Mouse (Mus musculus): ENCODE data around the gene Tex2. TPM values are rescaled to one million over a fixed set of nuclear protein-coding genes. Genes with fewer than 3 reads are reported as not detected.
"Not testable (repeated sequence)": the region's sequence is repeated elsewhere in the genome, so short reads cannot be mapped to it uniquely, and the experiment has no call there.

Gene Tex2
- 100 to 1,000 TPM; 135 to 153 (median 142) TPM for total RNA-seq (2022)

DNA sequence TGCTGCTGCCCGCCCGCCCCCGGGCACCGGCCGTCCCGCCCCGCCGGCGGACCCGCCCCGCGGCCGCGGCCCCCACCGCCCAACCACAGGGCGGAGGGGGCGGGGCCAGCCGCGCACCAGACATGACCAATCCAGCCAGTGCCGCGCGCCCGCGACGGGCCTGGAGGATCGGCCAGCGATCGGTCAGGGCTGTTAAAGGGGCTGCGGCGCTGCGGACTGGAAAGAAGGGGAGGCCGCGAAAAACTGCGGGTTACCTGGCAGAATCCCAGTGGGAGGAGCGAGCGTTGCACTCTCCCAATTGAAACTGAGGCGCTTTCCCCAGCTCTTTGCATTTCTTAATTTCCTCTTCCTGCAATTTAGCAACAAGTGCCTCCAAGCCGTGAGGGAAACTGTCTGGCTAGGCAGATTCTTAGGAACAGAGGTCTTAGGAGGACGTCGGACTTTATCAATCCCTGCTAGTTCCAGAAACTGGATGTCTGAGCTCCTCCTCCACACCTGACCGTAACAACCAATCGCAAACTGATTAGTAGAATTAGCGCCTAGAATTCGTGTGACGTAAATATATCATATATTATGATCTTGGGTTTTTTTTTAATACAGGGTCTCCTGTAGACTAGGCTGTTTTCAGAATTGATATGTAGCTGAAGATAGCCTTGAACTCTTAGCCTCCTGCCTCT, at the start of gene Tex2:
Gene Tex2 (minus strand): TSS at position 463 of the 677 bp plus-strand sequence.
- DNase-seq (ENCODE audit: low spot score in 2 of 2): peak; percentile 95 to 97

DNA sequence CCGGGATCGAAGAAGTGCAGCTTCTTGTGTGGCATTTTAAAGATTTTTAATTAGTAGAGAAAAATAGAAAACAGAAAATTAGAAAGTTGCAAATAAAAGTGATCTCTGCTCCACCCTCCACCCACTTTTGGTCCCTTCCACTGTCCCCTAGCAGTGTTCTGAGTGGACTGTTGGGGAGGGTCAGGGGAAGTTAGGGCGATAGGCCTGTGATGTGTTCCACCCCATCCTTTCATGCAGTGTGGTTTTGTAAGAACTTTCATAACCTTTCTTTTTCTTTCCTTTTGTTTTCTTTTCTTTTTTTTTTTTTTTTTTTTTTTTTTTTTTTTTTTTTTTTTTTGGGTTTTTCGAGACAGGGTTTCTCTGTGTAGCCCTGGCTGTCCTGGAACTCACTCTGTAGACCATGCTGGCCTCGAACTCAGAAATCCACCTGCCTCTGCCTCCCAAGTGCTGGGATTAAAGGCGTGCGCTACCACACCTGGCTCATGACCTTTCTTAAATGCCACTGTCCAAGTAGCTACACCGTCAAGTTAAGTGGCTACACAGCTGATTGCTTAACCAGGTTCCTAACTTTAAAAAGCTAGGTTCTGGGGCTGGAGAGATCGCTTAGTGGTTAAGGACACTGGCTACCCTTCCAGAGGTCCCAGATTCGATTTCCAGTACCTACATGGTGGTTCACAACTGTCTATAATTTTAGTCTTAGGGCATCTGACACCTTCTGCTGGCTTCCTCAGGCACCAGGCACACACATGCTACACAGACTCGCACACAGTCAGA, 49.6 kb upstream of the Tex2 start:
- no peak for DNase-seq (ENCODE audit: low spot score in 2 of 2)

DNA sequence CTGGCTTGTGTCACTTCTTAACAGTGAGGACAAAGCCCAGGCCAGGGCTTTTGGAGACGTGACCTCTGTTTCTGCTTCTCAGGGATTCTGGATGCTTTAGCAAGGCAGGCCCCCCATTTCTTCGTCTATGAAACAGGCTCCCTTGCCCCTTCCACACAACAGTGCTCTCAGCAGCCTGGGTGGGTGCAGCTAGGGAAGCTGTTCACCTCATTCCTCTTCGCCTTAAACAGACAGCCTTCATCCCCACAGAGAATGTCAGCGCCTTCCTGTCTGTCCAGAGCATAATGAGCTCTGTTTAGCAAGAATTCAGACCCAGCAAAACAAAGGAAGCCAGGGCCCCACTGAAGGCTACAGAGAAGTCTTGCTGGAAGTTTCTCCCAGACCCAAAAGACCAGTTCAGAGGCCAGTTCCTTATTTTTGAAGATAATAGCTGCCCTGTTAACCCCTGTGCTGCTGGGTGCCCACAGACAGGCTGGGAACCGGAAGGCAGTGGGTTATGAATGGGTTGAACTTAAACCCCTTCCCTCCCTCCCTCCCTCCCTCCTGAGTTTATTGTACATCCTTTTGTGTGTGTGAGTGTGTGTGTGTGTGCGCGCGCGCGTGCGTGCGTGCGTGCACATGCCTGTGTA, 47.3 kb upstream of the Tex2 start:
- DNase-seq (ENCODE audit: low spot score in 2 of 2): no peak

DNA sequence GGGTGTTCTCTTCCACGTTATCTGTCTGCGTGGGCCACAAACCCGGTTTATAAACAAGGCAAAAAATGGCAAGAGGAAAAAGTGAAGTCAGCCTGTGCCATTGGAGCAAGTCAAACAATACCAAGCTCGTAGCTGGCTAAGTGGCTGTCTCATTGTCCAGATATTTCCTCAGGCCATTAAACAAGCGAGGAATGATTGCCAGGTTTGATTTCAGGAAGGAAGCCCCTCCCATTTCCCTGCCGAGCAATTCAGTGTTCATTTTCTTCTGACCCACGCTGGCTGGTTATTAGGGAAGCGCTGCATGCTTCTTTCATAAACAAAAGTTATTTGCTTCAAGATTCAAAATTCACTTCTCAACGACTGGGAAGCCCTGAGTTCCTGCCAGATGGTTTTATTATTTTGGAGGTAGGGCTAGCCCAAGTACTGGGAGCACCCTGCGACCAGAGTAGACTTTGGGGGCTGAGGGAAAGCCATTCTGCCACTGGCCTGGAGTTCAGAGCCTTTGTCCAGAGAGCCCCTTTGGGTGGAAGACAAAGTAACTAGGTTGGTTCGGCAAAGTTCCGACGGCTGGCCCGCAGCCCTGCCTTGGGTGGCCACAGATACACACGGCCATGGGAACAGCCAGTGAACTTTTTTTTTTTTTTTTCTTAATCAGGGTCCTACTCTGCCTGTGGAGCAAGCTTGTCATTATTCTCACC, 46.5 kb upstream of the Tex2 start:
- no peak for DNase-seq (ENCODE audit: low spot score in 2 of 2)

DNA sequence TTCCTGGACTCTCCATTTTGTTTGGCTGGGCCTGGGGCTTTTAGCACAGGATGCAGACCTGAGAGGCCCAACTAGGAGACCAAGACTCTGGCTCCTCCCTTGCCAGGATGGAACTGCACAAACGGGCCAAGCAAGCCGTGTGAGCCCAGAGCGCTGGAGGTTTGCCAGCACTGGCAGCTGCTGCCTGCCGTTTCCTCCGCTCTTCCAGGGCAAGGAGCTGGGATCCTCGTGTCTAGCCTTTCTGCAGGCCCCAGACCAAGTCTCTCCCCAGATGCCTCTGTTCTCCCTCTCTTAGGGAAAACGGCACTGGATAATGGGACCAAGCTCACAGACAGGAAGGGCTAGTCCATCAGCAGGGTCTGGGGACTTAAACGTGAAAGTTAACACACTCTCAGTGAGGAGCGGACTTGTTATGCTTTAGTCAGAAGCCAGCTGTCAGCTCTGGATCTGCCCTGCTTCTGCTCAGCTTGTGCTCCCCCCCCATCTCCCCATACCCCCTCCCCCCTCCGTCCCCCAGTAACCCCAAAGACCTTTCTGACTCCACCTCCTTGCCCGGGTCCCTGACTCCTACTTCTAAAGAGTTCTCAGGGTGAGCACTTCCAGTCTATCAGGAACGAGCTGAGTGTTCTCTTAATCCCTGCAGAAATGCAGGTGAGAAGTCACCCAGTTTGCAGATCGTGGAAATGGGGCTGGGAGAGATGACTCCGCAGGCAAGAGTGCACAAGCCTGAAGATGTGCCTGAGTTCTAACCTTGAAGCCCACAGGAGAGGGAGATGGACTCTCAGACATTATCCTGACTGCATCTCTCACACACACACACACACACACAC, 45.0 kb upstream of the Tex2 start:
- peak; percentile 73 to 78 for DNase-seq (ENCODE audit: low spot score in 2 of 2)

DNA sequence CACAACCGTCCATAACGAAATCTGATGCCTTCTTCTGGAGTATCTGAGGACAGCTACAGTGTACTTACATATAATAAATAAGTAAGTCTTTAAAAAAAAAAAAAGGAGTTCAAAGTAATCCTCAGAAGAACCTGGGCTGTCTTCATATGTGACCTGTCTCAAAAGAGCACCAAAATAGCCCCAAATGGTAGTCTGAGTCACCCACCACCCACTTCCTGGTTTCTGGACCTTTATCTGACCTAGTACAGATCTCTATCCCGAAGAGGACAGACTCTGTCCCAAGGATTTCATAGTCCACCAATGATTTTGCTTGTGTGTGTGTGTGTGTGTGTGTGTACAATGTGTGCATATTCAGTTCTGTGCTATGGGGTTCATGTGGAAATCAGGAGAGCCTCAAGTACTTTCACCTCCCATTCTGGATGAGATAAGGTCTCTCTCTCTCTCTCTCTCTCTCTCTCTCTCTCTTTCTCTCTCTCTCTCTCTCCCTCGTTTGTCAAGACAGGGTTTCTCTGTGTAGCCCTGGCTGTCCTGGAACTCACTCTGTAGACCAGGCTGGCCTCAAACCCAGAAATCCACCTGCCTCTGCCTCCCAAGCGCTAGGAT, 43.8 kb upstream of the Tex2 start:
- not testable (repeated sequence) for DNase-seq (ENCODE audit: low spot score in 2 of 2)

DNA sequence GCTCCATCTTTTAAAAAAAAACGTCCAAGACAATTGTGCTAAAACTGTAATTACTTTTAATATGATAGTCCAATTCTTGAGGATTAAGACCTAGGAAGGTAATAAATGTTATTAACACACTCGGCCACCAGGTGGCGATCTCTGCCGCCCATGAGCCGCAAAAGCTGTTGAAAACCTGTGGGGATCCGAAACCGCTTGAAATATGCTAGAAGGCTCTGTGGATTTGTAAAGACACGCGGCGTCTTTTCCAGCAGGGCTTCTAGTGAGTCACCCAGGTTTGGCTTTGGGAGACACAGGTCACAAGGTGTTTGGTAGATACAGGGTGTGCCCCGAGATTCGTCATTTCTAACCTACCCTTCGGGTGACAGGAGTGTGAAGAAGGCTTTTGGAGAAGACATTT, 35.1 kb upstream of the Tex2 start:
- peak in 1 of 2 experiments; percentile 74 for DNase-seq (ENCODE audit: low spot score in 2 of 2)

DNA sequence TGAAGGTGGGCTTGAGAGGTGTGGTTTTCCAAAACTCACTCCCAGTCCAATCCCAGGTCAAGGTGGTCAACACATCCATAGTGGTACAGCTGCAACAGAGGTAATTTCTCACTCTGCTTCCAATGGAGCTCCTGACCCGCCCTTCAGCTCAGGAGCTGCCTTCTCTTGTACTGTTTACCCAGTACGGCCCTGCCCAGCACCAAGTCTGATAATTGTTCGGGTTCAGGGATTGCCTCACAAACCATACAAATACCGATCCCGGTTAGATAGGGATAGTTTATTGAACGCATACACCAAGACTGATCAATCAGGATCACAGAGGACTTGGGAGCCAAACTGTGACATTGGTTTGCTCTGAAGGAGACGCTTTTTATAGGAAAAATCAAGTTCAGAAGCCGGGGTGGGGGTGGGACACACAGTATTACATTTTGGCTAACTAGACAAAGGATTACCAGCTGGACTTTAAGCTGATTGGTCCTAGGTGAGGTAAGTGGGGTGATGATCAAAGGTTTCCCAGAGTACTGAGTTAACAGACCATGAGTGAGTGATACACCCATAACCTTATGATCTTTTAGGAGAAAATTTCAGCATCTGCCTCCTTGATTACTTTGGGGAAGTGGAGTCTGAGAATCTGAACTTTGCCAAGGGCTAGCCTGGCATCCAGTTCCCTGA, 29.9 kb upstream of the Tex2 start:
- DNase-seq (ENCODE audit: low spot score in 2 of 2): no peak

DNA sequence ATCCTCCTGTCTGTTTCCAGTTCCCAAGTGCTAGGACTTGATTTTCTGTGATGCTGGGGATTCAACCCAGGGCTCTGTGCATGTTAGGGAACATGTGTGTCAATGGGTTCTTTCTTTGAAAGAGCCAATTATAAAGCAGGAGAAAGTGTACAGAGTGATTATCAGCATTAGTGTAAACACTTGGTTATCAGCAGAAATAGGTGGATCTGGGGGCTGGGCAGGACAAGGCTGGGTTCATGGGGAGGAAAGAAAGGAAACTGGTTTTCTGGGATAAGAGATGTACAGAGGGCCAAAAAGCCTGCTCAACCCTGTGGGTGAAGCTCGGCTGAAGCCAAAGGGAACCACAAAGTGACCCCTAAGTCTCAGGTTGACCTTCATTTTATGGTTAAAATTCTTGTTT, 28.4 kb upstream of the Tex2 start:
- no peak for DNase-seq (ENCODE audit: low spot score in 2 of 2)

DNA sequence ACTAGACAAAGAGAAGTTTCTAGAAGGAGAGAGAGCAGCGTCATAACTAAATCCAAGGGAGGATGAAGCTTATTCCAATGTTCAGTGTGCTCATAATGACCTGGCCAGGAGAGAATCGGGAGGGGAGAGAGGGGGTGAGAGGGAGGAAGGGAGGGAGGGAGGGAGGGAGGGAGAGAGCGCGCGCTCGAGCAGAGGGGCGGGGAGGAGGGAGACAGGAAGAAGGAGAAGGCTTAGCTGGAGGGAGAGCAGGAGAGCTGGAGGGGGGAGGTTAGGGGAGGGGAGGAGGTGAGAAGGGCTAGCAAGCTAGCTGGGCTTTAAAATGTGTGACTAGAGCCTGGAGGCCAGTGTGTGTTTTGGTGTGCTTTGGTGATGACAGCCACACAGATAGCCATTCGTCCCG, 26.8 kb upstream of the Tex2 start:
- no peak for DNase-seq (ENCODE audit: low spot score in 2 of 2)

DNA sequence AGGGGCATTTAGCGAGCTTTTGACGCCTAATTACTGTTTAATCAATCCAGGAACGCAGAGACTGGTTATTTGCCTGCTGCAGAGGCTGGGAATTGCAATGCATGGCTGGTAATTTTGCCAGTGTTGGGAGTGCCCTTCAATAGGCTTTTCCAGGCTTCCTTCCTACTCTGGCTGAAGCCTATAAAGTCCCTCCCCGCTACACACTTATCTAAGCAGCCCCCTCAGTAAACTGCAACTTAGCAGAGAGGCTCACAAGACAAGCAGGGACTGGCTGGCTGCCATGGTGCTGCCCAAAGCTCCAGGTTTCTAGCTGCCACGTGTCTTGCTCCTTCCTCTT, 26.1 kb upstream of the Tex2 start:
- DNase-seq (ENCODE audit: low spot score in 2 of 2): no peak

DNA sequence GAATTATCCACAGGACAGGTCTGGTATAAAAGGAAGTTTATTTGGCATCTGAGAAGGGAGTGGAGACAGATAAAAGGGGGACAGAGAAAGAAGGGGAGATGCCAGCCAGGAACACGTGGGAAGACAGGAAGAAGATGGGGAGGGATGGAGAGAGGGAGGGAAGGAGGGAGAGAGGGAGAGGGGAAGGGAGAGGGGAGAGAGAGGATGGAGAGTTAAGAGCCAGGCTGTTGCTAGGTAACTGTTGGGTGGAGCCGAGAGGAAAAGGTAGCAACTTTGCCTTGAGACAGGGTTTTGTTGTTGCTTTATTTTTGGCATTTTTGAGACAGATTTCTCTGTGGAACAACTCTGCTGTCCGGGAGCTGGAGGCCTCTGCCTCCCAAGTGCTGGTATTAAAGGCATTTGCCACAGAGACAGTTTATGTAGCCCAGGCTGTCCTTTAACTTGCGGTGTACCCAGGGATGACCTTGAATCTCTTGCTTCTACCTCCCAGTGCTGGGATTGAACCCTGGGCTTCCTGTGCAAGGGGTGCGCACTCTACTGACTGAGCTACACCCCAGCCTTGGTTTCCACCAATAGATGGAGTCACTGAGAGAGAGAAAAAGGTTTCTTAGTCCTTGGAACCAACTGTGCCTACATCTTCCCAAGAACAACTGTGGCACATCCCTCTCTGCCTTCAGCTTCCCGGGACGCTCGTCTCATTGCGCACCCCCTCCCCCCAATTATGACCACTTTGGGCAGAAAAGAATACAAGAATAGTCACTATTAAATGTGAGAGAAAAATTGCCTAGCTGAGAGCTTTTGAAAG, 25.5 kb upstream of the Tex2 start:
- DNase-seq (ENCODE audit: low spot score in 2 of 2): no peak

DNA sequence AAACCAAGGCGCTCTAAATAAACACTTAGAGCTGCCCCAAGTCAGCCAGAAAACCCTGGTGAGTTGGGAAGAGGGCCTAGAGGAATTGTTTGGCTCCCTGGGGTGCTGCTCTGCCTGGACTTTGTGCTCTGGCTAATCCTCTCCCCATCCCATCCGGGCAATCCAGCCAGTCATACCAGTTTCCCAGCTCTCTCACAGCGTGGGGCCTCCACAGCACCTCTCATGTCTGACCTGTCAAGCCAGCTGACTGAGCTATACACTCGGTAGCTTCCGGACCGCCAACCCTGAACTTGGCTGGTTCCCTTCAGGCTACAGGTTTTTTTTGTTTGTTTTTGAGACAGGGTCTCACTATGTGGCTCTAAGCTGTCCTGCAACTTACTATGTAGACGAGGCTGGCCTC, 24.5 kb upstream of the Tex2 start:
- DNase-seq (ENCODE audit: low spot score in 2 of 2): no peak

DNA sequence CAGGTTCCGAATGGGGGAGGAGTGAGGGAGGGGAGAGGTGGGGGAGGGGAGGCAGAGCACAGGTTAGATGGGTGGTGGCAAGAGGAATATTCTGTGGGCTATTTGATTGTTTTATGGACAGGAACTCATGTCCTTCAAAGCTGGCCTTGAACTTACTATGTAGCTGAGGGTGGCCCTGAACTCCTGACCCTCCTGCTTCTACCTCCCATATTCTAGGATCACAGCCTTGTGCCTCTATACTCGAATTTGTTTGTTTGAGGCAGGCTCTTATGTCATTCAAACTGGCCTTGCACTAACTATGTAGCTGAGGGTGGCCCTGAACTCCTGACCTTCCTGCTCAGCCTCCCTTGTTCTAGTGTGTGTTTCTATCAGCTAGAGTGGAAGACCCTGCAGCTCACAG, 22.7 kb upstream of the Tex2 start:
- no peak for DNase-seq (ENCODE audit: low spot score in 2 of 2)

DNA sequence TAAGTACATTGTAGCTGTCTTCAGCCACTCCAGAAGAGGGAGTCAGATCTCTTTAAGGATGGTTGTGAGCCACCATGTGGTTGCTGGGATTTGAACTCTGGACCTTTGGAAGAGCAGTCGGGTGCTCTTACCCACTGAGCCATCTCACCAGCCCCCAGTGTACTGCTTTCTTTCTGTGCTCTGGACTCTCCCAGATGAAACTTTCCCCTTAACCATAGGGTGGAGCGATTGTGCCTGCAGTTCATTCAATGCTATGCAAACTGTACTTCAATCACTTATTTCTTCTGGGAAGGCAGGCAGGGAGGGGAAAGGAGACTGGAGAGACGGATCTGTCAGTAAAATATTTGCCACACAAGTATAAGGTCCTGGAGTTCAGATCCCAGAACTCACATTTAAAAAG, 21.0 kb upstream of the Tex2 start:
- DNase-seq (ENCODE audit: low spot score in 2 of 2): not testable (repeated sequence)

DNA sequence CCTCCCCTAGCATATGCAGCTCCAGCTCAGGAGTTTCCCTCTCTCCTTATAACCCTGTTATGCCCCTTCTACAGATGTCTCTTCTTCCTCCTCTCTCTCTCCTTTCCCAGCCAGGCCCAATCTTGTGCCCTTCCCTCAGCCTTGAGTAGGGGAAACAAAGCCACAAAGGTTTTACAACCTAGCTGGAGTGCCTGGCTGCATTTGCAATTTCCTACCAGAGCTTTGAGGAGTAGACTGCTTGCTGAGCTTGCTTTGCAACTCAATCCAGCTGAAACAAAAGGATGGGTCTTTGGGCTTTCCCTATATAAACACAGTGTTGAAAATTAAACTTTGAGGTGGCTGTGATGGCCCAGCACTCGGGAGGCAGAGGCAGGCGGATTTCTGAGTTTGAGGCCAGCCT, 20.2 kb upstream of the Tex2 start:
- no peak for DNase-seq (ENCODE audit: low spot score in 2 of 2)

DNA sequence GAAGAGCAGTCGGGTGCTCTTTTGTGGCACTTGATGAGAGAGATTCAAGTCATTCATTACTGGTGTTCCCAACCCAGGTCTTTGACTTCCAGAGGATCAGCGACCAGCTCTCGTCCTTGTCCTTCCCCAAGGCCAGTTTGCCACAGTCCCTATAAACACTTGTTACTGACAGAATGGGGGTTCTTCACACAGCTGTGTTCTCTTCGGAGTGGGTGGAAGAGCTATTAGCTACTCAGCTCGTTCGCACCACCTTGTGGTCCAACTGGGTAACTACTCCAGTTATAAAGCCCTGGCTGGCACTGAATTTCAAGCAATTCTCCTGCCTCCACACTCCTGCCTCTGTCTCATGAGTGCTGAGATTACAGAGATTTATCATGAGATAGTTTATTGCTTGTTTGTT, 14.5 kb upstream of the Tex2 start:
- peak; percentile 33 to 77 for DNase-seq (ENCODE audit: low spot score in 2 of 2)

DNA sequence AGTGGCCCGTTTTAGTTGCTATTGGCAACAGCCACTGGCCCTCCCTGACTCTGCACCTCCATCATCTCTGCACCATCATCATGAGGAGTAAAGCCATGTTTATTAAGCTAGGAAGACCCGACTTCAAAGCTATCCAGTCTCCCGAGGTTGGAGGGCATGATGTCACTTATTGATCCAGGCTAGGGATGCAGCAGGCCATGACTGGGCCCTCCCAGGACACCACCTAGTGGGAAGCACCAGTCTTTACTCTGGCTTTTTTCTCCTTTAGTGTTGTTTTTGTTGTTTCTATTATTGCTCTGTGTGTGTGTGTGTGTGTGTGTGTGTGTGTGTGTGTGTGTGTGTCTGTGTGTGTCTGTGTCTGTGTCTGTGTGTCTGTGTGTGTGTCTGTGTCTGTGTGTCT, 12.4 kb upstream of the Tex2 start:
- DNase-seq (ENCODE audit: low spot score in 2 of 2): no peak

DNA sequence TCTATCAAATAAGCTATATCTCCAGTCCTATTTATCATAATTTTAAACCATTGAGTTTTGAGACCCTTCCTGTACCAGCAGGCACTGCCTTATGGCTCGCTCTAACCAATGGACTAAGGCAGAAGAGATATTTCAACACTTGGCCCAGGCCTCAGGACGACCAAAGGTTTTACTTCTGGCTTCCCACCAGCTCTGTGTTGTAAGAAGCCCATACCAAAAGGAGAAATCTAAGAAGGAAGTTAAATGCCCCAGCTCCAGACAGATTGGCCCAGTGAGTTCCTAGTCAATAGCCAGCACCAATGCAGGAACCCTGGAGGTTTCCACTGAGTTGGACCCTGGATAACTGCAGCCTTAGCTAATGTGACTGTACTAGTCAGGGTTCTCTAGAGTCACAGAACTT, 10.4 kb upstream of the Tex2 start:
- no peak for DNase-seq (ENCODE audit: low spot score in 2 of 2)
